Mouse (Mus musculus) liver, adult 2 months (tissue): Measurements from ENCODE around the gene Psmb9.

Experiments used
- CTCF ChIP-seq: fragments of 200-500 bp; IDR thresholded peaks from 2 replicates; pipeline ENCODE4 v1.5.1; 2011; ENCODE audit warnings: low read depth, low read length, control low read depth
- POLR2A ChIP-seq: fragments of 200-500 bp; IDR thresholded peaks from 2 replicates; pipeline ENCODE4 v1.6.1; 2011; ENCODE audit warnings: low read length, control low read depth; ENCODE audit not compliant: insufficient read depth; ENCODE audit errors: extremely low read depth

GRCm38 (mm10) chr17:34197904-34198520 lies 10.4 kb upstream of the Psmb9 start:
- no peak for TF ChIP-seq CTCF
- no peak for TF ChIP-seq POLR2A
